Comparison of ENCODE assay signal across 13 mouse cellular contexts in the genomic region with DNA sequence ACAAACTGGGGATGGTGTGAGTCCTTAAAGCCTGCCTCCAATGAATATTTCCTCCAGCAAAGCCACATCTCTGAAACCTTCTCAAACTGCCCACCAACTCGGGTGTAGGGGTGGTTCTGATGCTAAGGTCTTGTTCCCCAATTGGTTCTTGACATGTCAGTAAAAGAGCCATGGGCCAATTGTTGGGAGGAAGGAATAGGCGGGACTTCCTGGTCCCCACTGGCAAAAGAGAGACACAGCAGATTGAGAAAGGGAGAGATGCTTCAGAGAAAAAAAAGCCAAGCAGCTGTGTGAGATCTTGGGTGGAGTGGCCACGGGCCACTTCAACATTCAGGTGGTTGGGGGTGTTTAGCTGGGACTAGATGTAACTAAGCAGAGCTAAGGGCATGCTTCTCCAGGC. TPM values are rescaled to one million over a fixed set of nuclear protein-coding genes. Genes with fewer than 3 reads are reported as not detected.
A peak's percentile ranks its signal among the peaks of the same experiment; 100 is the strongest.
DNase-seq lines count a peak whose midpoint lies in the region; ATAC-seq and TF ChIP-seq lines count a peak whose summit lies in the region.
"Had no signal": no experiment of that assay in that cellular context is flagged by ENCODE, and none has a peak within 500 bp of the region (broad histone marks: within the 10 kb centered on the region; RNA-seq: fewer than 3 reads in every experiment).

No protein-coding gene starts in this region.

- no peak overlapping the region for H3K27ac ChIP-seq in lung, embryonic 14.5 days (ENCODE audit: low read depth)
- no peak overlapping the region for H3K27ac ChIP-seq in hindbrain, embryonic 16.5 days (ENCODE audit: low read depth, low read length)
- H3K27ac ChIP-seq in neural tube, embryonic 15.5 days (replicated peaks), result no peak overlapping the region
- H3K27ac ChIP-seq: stomach, embryonic 15.5 days had no signal

- H3K4me3 ChIP-seq in lung, embryonic 14.5 days (ENCODE audit: low read depth, low read length), result no peak overlapping the region
- no peak overlapping the region for H3K4me3 ChIP-seq in hindbrain, embryonic 16.5 days (ENCODE audit: low read length)
- H3K4me3 ChIP-seq in neural tube, embryonic 15.5 days (replicated peaks), result no peak overlapping the region
- H3K4me3 ChIP-seq: stomach, embryonic 15.5 days had no signal

- H3K9ac ChIP-seq in lung, embryonic 14.5 days, result no peak overlapping the region
- H3K9ac ChIP-seq in hindbrain, embryonic 16.5 days (ENCODE audit: low read depth, low read length), result no peak overlapping the region
- H3K9ac ChIP-seq in neural tube, embryonic 15.5 days (replicated peaks), result no peak overlapping the region
- H3K9ac ChIP-seq: stomach, embryonic 15.5 days had no signal

- ATAC-seq in lung, embryonic 14.5 days (ENCODE audit: insufficient read depth), result no peak
- no peak for ATAC-seq in hindbrain, embryonic 16.5 days
- no peak for ATAC-seq in neural tube, embryonic 15.5 days (ENCODE audit: low FRiP score)
- ATAC-seq: activated CD4-positive, CD25-positive, alpha-beta regulatory T cell, adult 4 months had no signal

- H3K36me3 ChIP-seq in lung, embryonic 14.5 days (ENCODE audit: insufficient read depth), result peaks cover 14% of the 10 kb centered on the region; the same call in 1 of the 2 replicates
- peaks cover 6% of the 10 kb centered on the region; the same call in 1 of the 2 replicates for H3K36me3 ChIP-seq in hindbrain, embryonic 16.5 days (ENCODE audit: control insufficient read depth, insufficient read depth, low read length)
- peaks cover 7% of the 10 kb centered on the region; the same call in 1 of the 2 replicates for H3K36me3 ChIP-seq in neural tube, embryonic 15.5 days
- H3K36me3 ChIP-seq: stomach, embryonic 15.5 days had no signal

- no peak overlapping the region for H3K4me2 ChIP-seq in lung, embryonic 14.5 days
- H3K4me2 ChIP-seq in hindbrain, embryonic 16.5 days (ENCODE audit: low read length), result peak overlapping the region; percentile 34
- peak overlapping the region; percentile 20; the same call in 1 of the 2 replicates for H3K4me2 ChIP-seq in neural tube, embryonic 15.5 days
- H3K4me2 ChIP-seq: stomach, embryonic 15.5 days had no signal

- 25% methylated on average over 3 of the region's 3 CpGs for WGBS in lung, embryonic 14.5 days
- WGBS in hindbrain, embryonic 16.5 days, result 29% methylated on average over 3 of the region's 3 CpGs
- 38% methylated on average over 3 of the region's 3 CpGs for WGBS in neural tube, embryonic 15.5 days

- H3K27me3 ChIP-seq in lung, embryonic 14.5 days (ENCODE audit: insufficient read depth, low read length), result peaks cover 10% of the 10 kb centered on the region; the same call in 1 of the 2 replicates
- no peaks in the 10 kb centered on the region for H3K27me3 ChIP-seq in hindbrain, embryonic 16.5 days (replicated peaks; ENCODE audit: control insufficient read depth, insufficient read depth, low read length)
- H3K27me3 ChIP-seq in neural tube, embryonic 15.5 days (replicated peaks), result no peaks in the 10 kb centered on the region

- H3K9me3 ChIP-seq in lung, embryonic 14.5 days (ENCODE audit: low read depth, low read length), result no peaks in the 10 kb centered on the region
- H3K9me3 ChIP-seq in hindbrain, embryonic 16.5 days (ENCODE audit: control insufficient read depth, low read length), result no peaks in the 10 kb centered on the region
- no peaks in the 10 kb centered on the region for H3K9me3 ChIP-seq in neural tube, embryonic 15.5 days (replicated peaks)
- H3K9me3 ChIP-seq: stomach, embryonic 15.5 days had no signal

- no peak for TF ChIP-seq CTCF in lung, embryonic 14.5 days (IDR thresholded peaks at IDR 0.05; ENCODE audit: low read depth)

- H3K4me1 ChIP-seq in lung, embryonic 14.5 days (ENCODE audit: insufficient read depth), result peaks cover 11% of the 10 kb centered on the region
- peaks cover 5% of the 10 kb centered on the region for H3K4me1 ChIP-seq in hindbrain, embryonic 16.5 days (ENCODE audit: control insufficient read depth, insufficient read depth, low read depth, low read length)
- peaks cover 31% of the 10 kb centered on the region for H3K4me1 ChIP-seq in neural tube, embryonic 15.5 days

- peak; percentile 42 to 43 for DNase-seq in cerebellum, postnatal 14 days
- DNase-seq in cerebellum, postnatal 25 days, result no peak
- peak; percentile 20 for DNase-seq in lung, embryonic 14.5 days
- no peak for DNase-seq in lung, postnatal 10 days
- no peak for DNase-seq in spleen, postnatal 4 days (ENCODE audit: low spot score in 2 of 2)
- no peak for DNase-seq in kidney, adult 9 months
- DNase-seq: heart, adult 11 months had no signal

RNA-seq across cellular contexts. Expression of gene Zfp663, which starts 2.5 kb away (rescaled TPM):
- polyA plus RNA-seq in lung, embryonic 14.5 days (2014; fragmentation: Nextera tagmentation; extraction: Ambion mirVana), result 0.96 and 1.1 TPM in 2 replicates
- 4.5 and 5.5 TPM in 2 replicates for polyA plus RNA-seq in hindbrain, embryonic 16.5 days (2015; fragmentation: Nextera tagmentation; extraction: Ambion mirVana)
- 3.8 and 4.7 TPM in 2 replicates for polyA plus RNA-seq in neural tube, embryonic 15.5 days (2015; fragmentation: Nextera tagmentation; extraction: Ambion mirVana)
- polyA plus RNA-seq: activated CD4-positive, CD25-positive, alpha-beta regulatory T cell, adult 4 months; C2C12; liver, embryonic 16.5 days had no signal

RNA-seq across cellular contexts. Expression of gene Zfp334, which starts 17.0 kb away (rescaled TPM):
- polyA plus RNA-seq in lung, embryonic 14.5 days (2014; fragmentation: Nextera tagmentation; extraction: Ambion mirVana), result 10.9 and 12.0 TPM in 2 replicates
- polyA plus RNA-seq in hindbrain, embryonic 16.5 days (2015; fragmentation: Nextera tagmentation; extraction: Ambion mirVana), result 6.8 and 9.0 TPM in 2 replicates
- 7.2 and 7.4 TPM in 2 replicates for polyA plus RNA-seq in neural tube, embryonic 15.5 days (2015; fragmentation: Nextera tagmentation; extraction: Ambion mirVana)

RNA-seq across cellular contexts. Expression of gene Ocstamp, which starts 29.1 kb away (rescaled TPM):
- not detected in 2 replicates for polyA plus RNA-seq in lung, embryonic 14.5 days (2014; fragmentation: Nextera tagmentation; extraction: Ambion mirVana)
- polyA plus RNA-seq in hindbrain, embryonic 16.5 days (2015; fragmentation: Nextera tagmentation; extraction: Ambion mirVana), result 0.04 and 0.05 TPM in 2 replicates
- polyA plus RNA-seq in neural tube, embryonic 15.5 days (2015; fragmentation: Nextera tagmentation; extraction: Ambion mirVana), result 0.05 TPM in 1 of 2 replicates, not detected in the other
- polyA plus RNA-seq: activated CD4-positive, CD25-positive, alpha-beta regulatory T cell, adult 4 months; C2C12 had no signal

RNA-seq across cellular contexts. Expression of gene Elmo2, which starts 44.8 kb away (rescaled TPM):
- 79.2 and 82.2 TPM in 2 replicates for polyA plus RNA-seq in lung, embryonic 14.5 days (2014; fragmentation: Nextera tagmentation; extraction: Ambion mirVana)
- polyA plus RNA-seq in hindbrain, embryonic 16.5 days (2015; fragmentation: Nextera tagmentation; extraction: Ambion mirVana), result 96.2 and 115 TPM in 2 replicates
- polyA plus RNA-seq in neural tube, embryonic 15.5 days (2015; fragmentation: Nextera tagmentation; extraction: Ambion mirVana), result 85.1 and 89.1 TPM in 2 replicates

Comparison
In these comparisons a context has a peak if more than half of its experiments do, and no peak if none do; other contexts are left out.
1. DNase-seq: peak in cerebellum, postnatal 14 days (2 of 2) and lung, embryonic 14.5 days (single experiment); none in cerebellum, postnatal 25 days (0 of 2), lung, postnatal 10 days (single experiment), spleen, postnatal 4 days (0 of 2) and kidney, adult 9 months (single experiment).